Mouse (Mus musculus): ENCODE results near the gene Crlf1.

Gene Crlf1

GRCm38 (mm10) chr8:70527111-70527511 lies 34.2 kb downstream of the Crlf1 start:
- DNase-seq: no peak

GRCm38 (mm10) chr8:70527512-70528181 lies 34.7 kb downstream of the Crlf1 start, which contains the start of the genes Fkbp8 and Kxd1:
Gene Fkbp8 (plus strand): TSS chr8:70527724.
Gene Kxd1 (minus strand): TSS chr8:70527956.
- peak; percentile 98 for DNase-seq

GRCm38 (mm10) chr8:70528182-70528797 lies 35.3 kb downstream of the Crlf1 start:
- DNase-seq: no peak

- no peak for DNase-seq
Observed at GRCm38 (mm10) chr8:70529299-70529698, 36.3 kb downstream of the Crlf1 start.

GRCm38 (mm10) chr8:70529741-70530161 lies 36.8 kb downstream of the Crlf1 start:
- DNase-seq: no peak

- DNase-seq: no peak
Observed at GRCm38 (mm10) chr8:70530314-70530713, 37.4 kb downstream of the Crlf1 start.

- no peak for DNase-seq
Observed at GRCm38 (mm10) chr8:70534281-70534680, 41.3 kb downstream of the Crlf1 start.

- DNase-seq: no peak
Observed at GRCm38 (mm10) chr8:70535221-70535620, 42.3 kb downstream of the Crlf1 start.

- DNase-seq: no peak
Observed at GRCm38 (mm10) chr8:70535701-70536100, 42.7 kb downstream of the Crlf1 start.

GRCm38 (mm10) chr8:70538024-70538579 lies 45.1 kb downstream of the Crlf1 start:
- no peak for DNase-seq

GRCm38 (mm10) chr8:70538633-70539076 lies 45.7 kb downstream of the Crlf1 start:
- peak; percentile 98 for DNase-seq

GRCm38 (mm10) chr8:70539077-70539813 lies 46.3 kb downstream of the Crlf1 start, which contains the start of gene Ell:
Gene Ell (plus strand): TSS chr8:70539457.
- peak; percentile 99 for DNase-seq

- DNase-seq: no peak
Observed at GRCm38 (mm10) chr8:70540013-70540506, 47.1 kb downstream of the Crlf1 start.

- no peak for DNase-seq
Observed at GRCm38 (mm10) chr8:70540507-70541071, 47.6 kb downstream of the Crlf1 start.

- no peak for DNase-seq
Observed at GRCm38 (mm10) chr8:70541081-70541480, 48.1 kb downstream of the Crlf1 start.

- no peak for DNase-seq
Observed at GRCm38 (mm10) chr8:70544200-70544687, 51.3 kb downstream of the Crlf1 start.

- no peak for DNase-seq
Observed at GRCm38 (mm10) chr8:70546412-70546811, 53.5 kb downstream of the Crlf1 start.

- DNase-seq: no peak
Observed at GRCm38 (mm10) chr8:70547762-70548161, 54.8 kb downstream of the Crlf1 start.

GRCm38 (mm10) chr8:70549412-70550184 lies 56.6 kb downstream of the Crlf1 start:
- no peak for DNase-seq

- DNase-seq: no peak
Observed at GRCm38 (mm10) chr8:70551558-70552161, 58.7 kb downstream of the Crlf1 start.

GRCm38 (mm10) chr8:70552836-70553235 lies 59.9 kb downstream of the Crlf1 start:
- DNase-seq: no peak
